Mouse (Mus musculus) megakaryocyte, embryonic 14.5 days (primary cell): Measurements from ENCODE around the gene Gpatch2l.

Source experiments
- FLI1 ChIP-seq: IDR thresholded peaks from 2 replicates; pipeline ENCODE4 v1.6.1; 2012; ENCODE audit warnings: low read length, inconsistent platforms, mixed read lengths
- GATA1 ChIP-seq: IDR thresholded peaks from 3 replicates; pipeline ENCODE4 v1.6.1; 2012; ENCODE audit warnings: mixed read lengths, low read length, inconsistent platforms, borderline replicate concordance

- no peak for TF ChIP-seq GATA1
- TF ChIP-seq FLI1 = no peak
These were observed 30.0 kb downstream of the Gpatch2l start for GRCm38 (mm10) chr12:86271626-86272025.
